Mouse (Mus musculus): ENCODE data around the gene Urgcp. TPM values are rescaled to one million over a fixed set of nuclear protein-coding genes. Genes with fewer than 3 reads are reported as not detected.

Urgcp gene
- polyA plus RNA-seq, 1 experiment: 31.5 TPM

- Histone ChIP-seq H3K4me1 (ENCODE audit: control insufficient read depth, insufficient read depth, low read length) (peaks cover 16% of the 10 kb centered on the region), H3K36me3 (ENCODE audit: control insufficient read depth, insufficient read depth, low read length) (no peaks in the 10 kb centered on the region), H3K27ac (ENCODE audit: insufficient read depth, low read depth, low read length) (no peak overlapping the region), H3K27me3 (replicated peaks; ENCODE audit: control insufficient read depth, insufficient read depth, low read length) (no peaks in the 10 kb centered on the region), H3K4me3 (ENCODE audit: insufficient read depth, low read depth, low read length) (no peak overlapping the region)
- 74% methylated on average over 4 of the region's 4 CpGs for WGBS
- no peak for TF ChIP-seq CTCF (conservative IDR thresholded peaks at IDR 0.05; ENCODE audit: insufficient read depth, insufficient read length, low read depth, low read length)
- TF ChIP-seq POLR2A (IDR thresholded peaks at IDR 0.05; ENCODE audit: low read depth, low read length): no peak
- DNase-seq: no peak
Observed at GRCm38 (mm10) chr11:5734323-5734722, 27.9 kb downstream of the Urgcp start.

- 64% methylated on average over 5 of the region's 5 CpGs for WGBS
- H3K4me3 ChIP-seq (ENCODE audit: insufficient read depth, low read depth, low read length): no peak overlapping the region
- TF ChIP-seq POLR2A (IDR thresholded peaks at IDR 0.05; ENCODE audit: low read depth, low read length): no peak
- no peak for TF ChIP-seq CTCF (conservative IDR thresholded peaks at IDR 0.05; ENCODE audit: insufficient read depth, insufficient read length, low read depth, low read length)
Observed at GRCm38 (mm10) chr11:5732401-5732800, 29.8 kb downstream of the Urgcp start.

GRCm38 (mm10) chr11:5729582-5729981 is 32.6 kb downstream of the Urgcp start:
- WGBS: 85% methylated on average over 9 of the region's 9 CpGs
- Histone ChIP-seq H3K4me3 (ENCODE audit: insufficient read depth, low read depth, low read length) (no peak overlapping the region), H3K27me3 (replicated peaks; ENCODE audit: control insufficient read depth, insufficient read depth, low read length) (no peaks in the 10 kb centered on the region), H3K27ac (ENCODE audit: insufficient read depth, low read depth, low read length) (no peak overlapping the region), H3K4me1 (ENCODE audit: control insufficient read depth, insufficient read depth, low read length) (peaks cover 8% of the 10 kb centered on the region), H3K36me3 (ENCODE audit: control insufficient read depth, insufficient read depth, low read length) (no peaks in the 10 kb centered on the region)
- TF ChIP-seq POLR2A (IDR thresholded peaks at IDR 0.05; ENCODE audit: low read depth, low read length) (no peak), CTCF (conservative IDR thresholded peaks at IDR 0.05; ENCODE audit: insufficient read depth, insufficient read length, low read depth, low read length) (no peak)
- no peak for DNase-seq

More at GRCm38 (mm10) chr11:5732401-5732800, 29.8 kb downstream of the Urgcp start:
- no peak for DNase-seq
- H3K27me3 ChIP-seq (replicated peaks; ENCODE audit: control insufficient read depth, insufficient read depth, low read length): no peaks in the 10 kb centered on the region
- no peak overlapping the region for H3K27ac ChIP-seq (ENCODE audit: insufficient read depth, low read depth, low read length)
- no peaks in the 10 kb centered on the region for H3K36me3 ChIP-seq (ENCODE audit: control insufficient read depth, insufficient read depth, low read length)
- H3K4me1 ChIP-seq (ENCODE audit: control insufficient read depth, insufficient read depth, low read length): peaks cover 13% of the 10 kb centered on the region

GRCm38 (mm10) chr11:5718611-5719354 is 43.4 kb downstream of the Urgcp start:
- no peak overlapping the region for H3K27ac ChIP-seq (ENCODE audit: insufficient read depth, low read depth, low read length)
- 94% methylated on average over 12 of the region's 12 CpGs for WGBS
- no peaks in the 10 kb centered on the region for H3K4me1 ChIP-seq (ENCODE audit: control insufficient read depth, insufficient read depth, low read length)
- no peaks in the 10 kb centered on the region for H3K27me3 ChIP-seq (replicated peaks; ENCODE audit: control insufficient read depth, insufficient read depth, low read length)
- H3K36me3 ChIP-seq (ENCODE audit: control insufficient read depth, insufficient read depth, low read length): peaks cover 4% of the 10 kb centered on the region; the same call in 1 of the 2 replicates
- no peak overlapping the region for H3K4me3 ChIP-seq (ENCODE audit: insufficient read depth, low read depth, low read length)
- DNase-seq: no peak
- TF ChIP-seq CTCF (conservative IDR thresholded peaks at IDR 0.05; ENCODE audit: insufficient read depth, insufficient read length, low read depth, low read length) (no peak), POLR2A (IDR thresholded peaks at IDR 0.05; ENCODE audit: low read depth, low read length) (no peak)

- DNase-seq: no peak
- TF ChIP-seq CTCF (conservative IDR thresholded peaks at IDR 0.05; ENCODE audit: insufficient read depth, insufficient read length, low read depth, low read length) (no peak), POLR2A (IDR thresholded peaks at IDR 0.05; ENCODE audit: low read depth, low read length) (no peak)
- Histone ChIP-seq H3K36me3 (ENCODE audit: control insufficient read depth, insufficient read depth, low read length) (peaks cover 4% of the 10 kb centered on the region; the same call in 1 of the 2 replicates), H3K4me1 (ENCODE audit: control insufficient read depth, insufficient read depth, low read length) (no peaks in the 10 kb centered on the region), H3K27ac (ENCODE audit: insufficient read depth, low read depth, low read length) (no peak overlapping the region), H3K4me3 (ENCODE audit: insufficient read depth, low read depth, low read length) (no peak overlapping the region), H3K27me3 (replicated peaks; ENCODE audit: control insufficient read depth, insufficient read depth, low read length) (no peaks in the 10 kb centered on the region)
- 90% methylated on average over 34 of the region's 34 CpGs for WGBS
Observed at GRCm38 (mm10) chr11:5716938-5717705, 45.1 kb downstream of the Urgcp start.

GRCm38 (mm10) chr11:5716246-5716645 is 45.9 kb downstream of the Urgcp start:
- whole genome bisulfite sequencing: 89% methylated on average over 11 of the region's 11 CpGs

GRCm38 (mm10) chr11:5715630-5716105 is 46.5 kb downstream of the Urgcp start, which contains the start of gene Mrps24:
Mrps24 (minus strand) TSS chr11:5715680.
- WGBS: 85% methylated on average over 14 of the region's 14 CpGs
- Histone ChIP-seq H3K4me3 (ENCODE audit: insufficient read depth, low read depth, low read length) (no peak within 1 kb of the TSS), H3K27me3 (replicated peaks; ENCODE audit: control insufficient read depth, insufficient read depth, low read length) (no peaks in the 10 kb centered on the region), H3K36me3 (ENCODE audit: control insufficient read depth, insufficient read depth, low read length) (peaks cover 3% of the 10 kb centered on the region; the same call in 1 of the 2 replicates), H3K27ac (ENCODE audit: insufficient read depth, low read depth, low read length) (no peak within 1 kb of the TSS), H3K4me1 (ENCODE audit: control insufficient read depth, insufficient read depth, low read length) (no peaks in the 10 kb centered on the region)
- DNase-seq: no peak
- TF ChIP-seq POLR2A (IDR thresholded peaks at IDR 0.05; ENCODE audit: low read depth, low read length): no peak
- no peak for TF ChIP-seq CTCF (conservative IDR thresholded peaks at IDR 0.05; ENCODE audit: insufficient read depth, insufficient read length, low read depth, low read length)

More at GRCm38 (mm10) chr11:5716246-5716645, 45.9 kb downstream of the Urgcp start:
- DNase-seq: no peak
- no peaks in the 10 kb centered on the region for H3K4me1 ChIP-seq (ENCODE audit: control insufficient read depth, insufficient read depth, low read length)
- no peak overlapping the region for H3K4me3 ChIP-seq (ENCODE audit: insufficient read depth, low read depth, low read length)
- H3K36me3 ChIP-seq (ENCODE audit: control insufficient read depth, insufficient read depth, low read length): peaks cover 3% of the 10 kb centered on the region; the same call in 1 of the 2 replicates
- H3K27ac ChIP-seq (ENCODE audit: insufficient read depth, low read depth, low read length): no peak overlapping the region
- H3K27me3 ChIP-seq (replicated peaks; ENCODE audit: control insufficient read depth, insufficient read depth, low read length): no peaks in the 10 kb centered on the region
- no peak for TF ChIP-seq POLR2A (IDR thresholded peaks at IDR 0.05; ENCODE audit: low read depth, low read length)
- TF ChIP-seq CTCF (conservative IDR thresholded peaks at IDR 0.05; ENCODE audit: insufficient read depth, insufficient read length, low read depth, low read length): no peak

All from kidney, adult 2 months (tissue).